Mouse (Mus musculus) adipocyte (in vitro differentiated cells): ENCODE data around the gene Pigc.

Experiments
- DNase-seq: peaks from one replicate; pipeline ENCODE4 v3.0.0-alpha.2; 2016; ENCODE audit warnings: low spot score

The Pigc gene

DNA sequence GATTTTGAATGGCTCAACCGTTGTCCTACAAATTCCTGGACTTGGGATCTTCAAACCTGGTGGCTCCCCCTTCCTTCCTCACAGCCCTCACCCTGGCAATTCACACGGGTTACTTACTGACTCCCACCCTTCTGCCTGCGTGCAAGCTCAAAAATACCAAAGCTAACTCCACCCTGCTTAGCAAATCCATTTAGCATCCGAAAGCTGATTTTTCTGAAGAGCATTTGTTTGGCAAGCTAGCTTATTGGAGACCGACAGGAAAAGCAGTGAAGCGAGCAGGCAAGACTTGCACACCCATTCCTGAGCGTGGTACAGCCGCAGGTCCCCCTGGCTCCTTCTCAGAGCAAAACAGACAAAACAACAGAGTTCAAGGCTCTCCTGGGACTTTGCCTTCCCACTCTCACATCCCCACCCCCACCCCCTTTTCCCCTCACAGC lies 39.7 kb downstream of the Pigc start:
- no peak for DNase-seq

- no peak for DNase-seq
These were observed 40.1 kb downstream of the Pigc start for GRCm38 (mm10) chr1:162009086-162009485.

- no peak for DNase-seq
These were observed 42.7 kb downstream of the Pigc start for GRCm38 (mm10) chr1:162011523-162012245.

DNA sequence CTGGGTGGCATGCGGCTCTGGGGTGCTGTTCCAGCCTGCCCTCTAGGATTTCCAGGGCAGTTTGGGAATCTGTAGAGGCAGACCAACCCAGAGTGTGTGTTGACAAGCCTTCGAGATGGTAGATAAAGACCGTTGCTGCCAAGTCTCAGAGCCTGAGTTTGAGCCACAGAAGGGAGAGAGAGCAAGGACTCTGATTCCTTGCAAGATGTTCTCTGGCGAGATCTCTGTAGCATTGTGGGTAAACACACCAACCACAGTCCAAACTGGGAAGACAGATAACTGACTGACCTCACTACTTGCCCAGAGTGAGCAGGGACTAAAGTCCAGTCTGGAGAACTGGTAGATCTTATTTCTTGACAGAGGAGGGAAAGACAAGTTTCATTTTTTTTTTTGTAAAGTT lies 44.6 kb downstream of the Pigc start:
- peak; percentile 19 for DNase-seq

- no peak for DNase-seq
These were observed 46.4 kb downstream of the Pigc start for GRCm38 (mm10) chr1:162015247-162015862.

DNA sequence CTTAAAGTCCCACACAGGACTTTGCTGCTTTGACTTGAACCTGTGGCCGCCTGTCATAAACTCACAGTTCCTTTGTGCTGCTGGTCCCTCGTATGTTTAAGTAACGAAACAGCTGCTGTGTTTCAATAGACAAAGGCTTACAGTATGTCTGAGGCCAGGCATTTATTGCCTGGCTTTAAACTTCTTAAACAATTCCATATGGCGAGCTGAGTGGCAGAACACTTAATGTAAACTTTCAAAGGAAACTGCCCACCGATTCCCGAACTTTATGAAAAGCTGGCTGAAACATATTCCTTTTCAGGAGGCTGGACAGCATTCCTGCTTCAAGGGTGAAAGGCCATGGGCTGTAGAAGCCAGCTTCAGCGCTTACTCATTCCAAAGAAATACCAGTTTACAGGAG lies 48.0 kb downstream of the Pigc start:
- DNase-seq: peak; percentile 46

DNA sequence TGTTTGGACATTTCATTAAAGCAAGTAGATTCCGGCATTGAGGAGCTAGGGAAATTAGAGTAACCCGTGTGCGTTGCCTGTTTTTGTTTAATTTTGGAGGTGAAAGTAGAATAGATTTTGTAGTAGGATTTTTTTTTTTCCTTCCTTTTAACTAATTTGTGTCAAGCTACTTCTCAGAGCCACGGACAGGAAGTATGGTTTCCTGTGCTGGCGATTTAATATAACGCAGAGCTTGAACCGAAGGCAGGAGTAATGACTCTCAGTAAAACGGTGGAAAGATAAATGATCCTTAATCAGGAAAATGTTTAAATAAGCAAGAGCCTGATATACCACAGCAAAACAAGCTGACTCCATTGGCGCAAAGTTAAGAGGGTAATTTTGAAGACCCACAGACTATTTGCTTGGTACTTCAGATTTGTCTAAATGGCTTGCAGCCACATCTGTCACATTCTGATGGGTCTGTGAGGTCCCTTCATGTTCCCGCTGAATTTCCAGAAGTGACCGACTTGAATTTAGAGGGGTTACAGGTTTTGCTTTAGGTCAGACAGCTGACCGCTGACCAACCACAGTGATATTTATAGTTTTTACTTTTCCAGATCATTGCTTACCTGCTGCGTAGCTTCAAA lies 49.1 kb downstream of the Pigc start:
- DNase-seq: no peak

- DNase-seq: no peak
These were observed 49.6 kb downstream of the Pigc start for GRCm38 (mm10) chr1:162018601-162018977.

GRCm38 (mm10) chr1:162020303-162020731 lies 51.3 kb downstream of the Pigc start:
- DNase-seq: no peak

DNA sequence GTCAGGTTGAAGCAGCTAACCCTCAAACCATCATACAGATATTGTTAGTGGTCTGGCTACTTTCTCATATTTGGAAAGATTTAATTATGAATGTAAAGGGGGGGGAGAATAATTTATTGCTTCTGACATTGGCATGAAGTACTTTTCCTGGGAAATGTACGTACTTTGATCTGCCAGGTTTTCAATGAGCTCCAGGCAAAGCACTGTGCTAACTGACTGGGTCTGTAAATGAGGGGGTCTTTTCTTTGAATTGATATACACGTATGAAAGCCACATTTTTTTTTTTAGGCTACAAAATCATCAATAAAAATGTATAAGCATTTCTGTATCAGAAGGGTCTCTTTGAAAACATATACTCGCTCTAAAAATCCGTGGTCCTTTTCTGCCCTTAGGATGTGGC lies 51.8 kb downstream of the Pigc start:
- DNase-seq: no peak
